Mouse (Mus musculus): ENCODE results near the gene Fam162b.

Fam162b gene

GRCm38 (mm10) chr10:51590139-51590574 lies at the start of gene Fam162b:
Gene Fam162b, minus strand, starts transcription at chr10:51590517.
- DNase-seq: peak; percentile 36

DNA sequence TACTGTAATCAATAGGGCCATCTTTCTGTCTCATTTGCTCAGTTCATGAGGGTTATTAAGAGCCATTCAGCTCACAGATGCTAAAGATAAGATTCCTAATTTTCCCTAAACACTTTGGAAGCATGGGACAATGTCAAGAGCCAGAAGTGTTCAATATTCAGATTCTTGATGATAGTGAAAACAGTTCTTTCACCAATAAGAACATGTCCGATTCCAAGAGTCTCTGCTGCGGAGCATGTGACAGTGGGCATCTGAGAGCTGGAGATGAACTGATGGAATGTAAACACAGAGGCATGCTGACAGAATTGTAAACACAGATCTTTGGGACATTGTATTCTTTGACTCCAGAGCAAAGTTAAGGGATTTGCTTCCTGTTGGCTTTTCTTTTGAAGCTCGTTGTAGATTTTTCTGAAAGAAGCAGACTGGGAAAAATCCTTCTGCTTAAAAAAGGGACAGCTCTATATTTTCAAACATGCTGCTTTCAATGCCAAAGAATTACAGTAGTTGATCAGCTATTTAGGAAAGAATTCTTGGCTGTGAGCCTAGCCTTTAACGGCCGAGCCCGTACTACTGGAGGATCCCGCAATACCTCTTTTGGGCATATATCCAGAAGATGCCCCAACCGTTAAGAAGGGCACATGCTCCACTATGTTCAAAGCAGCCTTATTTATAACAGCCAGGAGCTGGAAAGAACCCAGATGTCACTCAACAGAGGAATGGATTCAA lies 41.3 kb upstream of the Fam162b start, which contains the start of gene Gprc6a:
Gprc6a (minus strand) TSS at position 51 of the 726 bp plus-strand sequence.
- no peak for DNase-seq

DNA sequence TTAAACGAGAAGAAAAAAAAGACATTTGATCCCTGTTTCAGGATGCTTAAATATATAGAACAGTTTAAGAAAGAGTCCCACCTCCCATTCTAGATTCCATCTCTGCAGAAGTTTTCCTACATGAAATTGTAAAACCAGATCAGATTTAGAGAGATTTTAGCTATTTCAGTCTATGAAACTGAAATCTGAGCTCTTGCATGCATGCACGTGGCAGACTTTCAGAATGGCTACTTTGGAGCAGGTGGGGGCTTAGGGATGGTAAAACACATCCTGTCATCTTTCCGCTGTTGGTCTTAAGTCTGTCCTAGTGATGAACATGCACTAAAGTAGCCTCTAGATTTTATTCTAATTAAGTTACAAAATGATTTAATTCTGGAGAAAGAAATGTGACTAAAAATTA lies 30.9 kb upstream of the Fam162b start:
- no peak for DNase-seq

- DNase-seq: no peak
Observed at GRCm38 (mm10) chr10:51620126-51620525, 29.8 kb upstream of the Fam162b start.

GRCm38 (mm10) chr10:51618538-51618937 lies 28.2 kb upstream of the Fam162b start:
- no peak for DNase-seq

GRCm38 (mm10) chr10:51614826-51615590 lies 24.7 kb upstream of the Fam162b start:
- DNase-seq: no peak

- DNase-seq: no peak
Observed at GRCm38 (mm10) chr10:51613421-51613820, 23.1 kb upstream of the Fam162b start.

DNA sequence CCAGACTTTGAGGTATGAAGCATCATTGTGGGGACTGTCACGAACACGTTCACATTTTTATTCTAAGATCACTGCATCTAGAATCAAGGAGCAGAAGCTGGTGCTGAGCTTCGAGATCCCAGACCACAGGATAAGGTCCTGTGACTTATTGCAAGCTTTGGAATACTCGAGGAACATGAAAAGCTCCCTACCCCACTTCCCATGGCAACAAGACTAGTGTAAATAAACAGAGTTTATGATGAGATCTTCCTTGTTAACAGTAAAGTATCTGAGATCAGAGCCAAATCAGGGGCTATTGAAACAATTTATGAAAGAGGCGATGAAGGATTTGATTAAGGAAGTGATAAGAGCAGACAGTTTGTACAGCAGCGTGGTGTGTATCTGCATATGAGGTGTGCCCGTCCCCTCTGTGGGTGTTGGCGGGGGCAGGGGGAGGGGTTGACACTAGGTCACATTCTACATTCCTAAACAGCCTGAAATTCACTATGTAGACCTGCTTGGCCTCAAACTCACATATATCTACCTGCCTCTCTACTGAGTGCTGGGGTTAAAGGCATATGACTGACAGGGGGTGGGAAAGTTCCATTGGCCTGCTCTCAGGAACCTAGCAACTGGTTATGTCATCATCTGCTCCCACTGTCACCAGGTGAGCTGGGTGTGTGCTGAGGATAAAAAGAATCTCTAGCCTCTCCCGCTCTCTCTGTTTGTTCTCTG lies 21.8 kb upstream of the Fam162b start:
- DNase-seq: no peak

GRCm38 (mm10) chr10:51609741-51610425 lies 19.6 kb upstream of the Fam162b start:
- DNase-seq: no peak

GRCm38 (mm10) chr10:51596928-51597635 lies 6.8 kb upstream of the Fam162b start:
- DNase-seq: no peak

DNA sequence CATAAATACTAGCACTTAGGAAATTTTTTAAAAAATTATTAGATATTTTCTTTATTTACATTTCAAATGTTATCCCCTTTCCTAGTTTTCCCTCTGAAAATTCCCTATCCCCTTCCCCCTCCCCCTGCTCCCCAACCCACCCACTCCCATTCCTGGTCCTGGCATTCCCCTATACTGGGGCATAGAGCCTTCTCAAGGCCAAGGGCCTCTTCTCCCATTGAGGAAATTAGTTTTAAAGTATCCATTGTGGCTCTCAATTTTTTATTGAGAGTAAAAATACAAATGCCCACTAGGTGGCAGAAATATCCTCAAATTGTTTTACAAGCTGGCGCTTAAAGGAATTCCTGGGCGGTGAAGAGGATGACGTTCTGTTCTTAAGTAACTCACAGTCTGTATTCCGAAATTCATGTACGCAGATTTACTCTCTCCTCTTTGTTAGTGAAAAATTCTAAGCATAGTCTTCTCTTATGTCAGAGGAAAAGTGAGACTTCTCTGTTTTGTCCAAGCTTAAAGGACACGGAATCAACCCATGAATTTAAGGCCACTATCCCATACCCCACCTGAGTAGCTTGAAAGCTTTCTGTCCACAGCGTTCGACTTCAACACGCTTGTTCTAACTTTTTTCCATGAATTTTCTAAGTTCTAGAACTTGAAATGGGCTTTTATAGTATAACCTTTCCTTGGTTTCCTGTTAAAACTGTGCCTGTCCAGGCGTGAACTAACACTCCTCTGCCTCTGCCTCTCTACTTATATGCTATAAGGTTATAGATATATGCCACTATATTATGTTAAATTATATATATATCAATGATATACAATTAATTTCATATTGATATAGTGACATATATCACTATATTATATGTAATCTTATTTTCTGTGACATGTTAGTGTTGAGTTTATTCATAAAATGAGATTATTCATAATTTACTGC lies 4.9 kb upstream of the Fam162b start:
- DNase-seq: peak; percentile 74

DNA sequence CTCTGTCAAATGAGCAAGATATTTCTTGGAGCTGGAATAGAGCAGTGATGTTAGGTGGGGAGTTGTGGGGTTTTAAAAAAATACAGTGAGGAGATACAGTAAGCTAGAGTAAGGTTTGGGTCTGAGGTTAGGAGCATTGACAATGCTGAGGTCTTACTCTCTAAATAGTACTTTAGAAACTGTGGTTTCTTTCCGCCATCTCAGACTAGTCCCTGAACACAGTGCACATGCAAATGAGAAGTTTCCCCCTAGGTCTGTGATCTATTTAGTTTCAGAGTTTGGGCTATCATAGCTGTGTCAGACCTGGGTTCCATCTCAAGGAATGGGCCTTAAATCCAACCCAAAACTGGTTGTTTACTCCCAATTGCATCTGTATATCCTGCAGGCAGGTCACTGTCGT lies 1.3 kb upstream of the Fam162b start:
- DNase-seq: no peak

- DNase-seq: no peak
Observed at GRCm38 (mm10) chr10:51584919-51585318, 5.4 kb downstream of the Fam162b start.

- no peak for DNase-seq
Observed at GRCm38 (mm10) chr10:51584378-51584777, 5.9 kb downstream of the Fam162b start.

DNA sequence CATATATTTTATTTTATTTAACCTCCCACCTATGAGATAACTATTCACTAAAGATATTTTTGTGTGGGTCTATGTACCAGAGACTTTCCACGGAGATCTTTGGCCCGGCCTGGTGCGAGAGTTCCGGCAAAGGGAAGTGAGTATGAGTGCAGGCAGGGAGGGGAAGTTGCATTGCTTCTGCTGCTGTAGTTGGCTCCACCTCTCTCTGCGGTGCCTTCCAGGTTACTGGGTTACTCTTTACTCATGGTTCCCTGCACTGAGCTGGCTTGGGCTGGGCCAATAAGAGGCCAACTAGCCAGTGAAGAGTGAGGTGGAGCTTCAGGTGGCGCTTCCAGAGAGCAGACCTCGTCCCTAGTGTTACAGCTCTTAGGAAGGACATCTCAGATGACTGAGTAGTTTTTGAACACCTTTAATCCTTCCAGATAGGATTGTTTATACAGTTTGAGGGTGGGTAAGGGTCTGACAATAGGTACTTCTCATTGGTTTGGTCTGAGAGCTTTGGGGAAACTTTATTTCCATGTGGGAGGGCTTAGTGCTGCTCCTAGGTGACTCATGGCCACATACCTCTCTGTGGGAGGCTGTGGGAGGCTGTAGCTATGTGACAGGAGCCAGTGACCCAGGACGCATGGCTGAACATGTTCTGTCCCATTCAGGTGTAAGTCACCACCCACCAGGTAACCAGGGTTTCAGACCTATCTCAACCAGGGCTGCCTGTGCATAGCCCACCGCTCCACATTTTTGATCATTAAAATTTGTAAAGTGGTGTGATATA lies 18.9 kb downstream of the Fam162b start:
- DNase-seq: no peak

- no peak for DNase-seq
Observed at GRCm38 (mm10) chr10:51556005-51556404, 34.3 kb downstream of the Fam162b start.

GRCm38 (mm10) chr10:51553348-51554123 lies 36.8 kb downstream of the Fam162b start:
- peak; percentile 82 for DNase-seq
